Mouse (Mus musculus) hindbrain, embryonic 11.5 days (tissue): ENCODE results near the gene Mark3. TPM values are rescaled to one million over a fixed set of nuclear protein-coding genes. Genes with fewer than 3 reads are reported as not detected.

Experiments
- ATAC-seq: fragments of 200-750 bp; cut with Nextera tagmentation; 2 replicates; pipeline ENCODE4 v1.8.0; 2017; ENCODE audit warnings: mild to moderate bottlenecking, moderate TSS enrichment, moderate library complexity; ENCODE audit not compliant: low FRiP score
- DNase-seq: peaks from one replicate; pipeline ENCODE4 v3.0.0-alpha.2; 2015; ENCODE audit warnings: low spot score
- H3K27ac ChIP-seq: fragments of 300-500 bp; sonication (generic); 2 replicates; pipeline ENCODE4 v1.5.1; 2014; ENCODE audit warnings: mild to moderate bottlenecking, low read depth, low read length
- H3K27me3 ChIP-seq: fragments of 300-500 bp; sonication (generic); 2 replicates; pipeline ENCODE4 v1.6.1; 2014; ENCODE audit warnings: mild to moderate bottlenecking, low read length, moderate library complexity, mixed read lengths; ENCODE audit not compliant: control insufficient read depth, insufficient read depth
- H3K36me3 ChIP-seq: fragments of 300-500 bp; sonication (generic); 2 replicates; pipeline ENCODE4 v1.6.1; 2014; ENCODE audit warnings: mild to moderate bottlenecking, low read length, moderate library complexity, mixed read lengths; ENCODE audit not compliant: control insufficient read depth, insufficient read depth
- H3K4me1 ChIP-seq: fragments of 300-500 bp; sonication (generic); replicated peaks from 2 replicates; pipeline ENCODE4 v1.6.1; 2014; ENCODE audit warnings: low read length, mixed read lengths; ENCODE audit not compliant: control insufficient read depth, insufficient read depth
- H3K4me2 ChIP-seq: fragments of 300-500 bp; sonication (generic); replicated peaks from 2 replicates; pipeline ENCODE4 v1.6.1; 2014; ENCODE audit warnings: mild to moderate bottlenecking, low read depth, low read length
- H3K4me3 ChIP-seq: fragments of 300-500 bp; sonication (generic); 2 replicates; pipeline ENCODE4 v1.5.1; 2014; ENCODE audit warnings: low read depth, low read length
- H3K9ac ChIP-seq: fragments of 300-500 bp; sonication (generic); 2 replicates; pipeline ENCODE4 v1.6.1; 2014; ENCODE audit warnings: low read depth, low read length
- H3K9me3 ChIP-seq: fragments of 300-500 bp; sonication (generic); 2 replicates; pipeline ENCODE4 v1.6.1; 2016; ENCODE audit warnings: low read length; ENCODE audit not compliant: control insufficient read depth
- WGBS: fragments of 180-500 bp; shearing (Covaris S2); extraction: QIAGEN DNeasy Blood & Tissue Kit; methylation state at CpG from one replicate; pipeline ENCODE4 v1.1.7; 2014; 5-methylcytosine and 5-hydroxymethylcytosine counted together
- polyA plus RNA-seq: library from polyadenylated mRNA; unstranded; fragments of >200 nt; fragmentation: Nextera tagmentation; extraction: Ambion mirVana; gene quantifications from 2 replicates; pipeline ENCODE4 v1.2.1, GENCODE M21; 2014

Gene Mark3
- polyA plus RNA-seq, 1 experiment from 2014 or later, result 76.8 TPM

GRCm38 (mm10) chr12:111665041-111665880, 90.9 kb downstream of the Mark3 start:
- H3K4me3 ChIP-seq, result no peak overlapping the region
- no peak overlapping the region for H3K27ac ChIP-seq
- H3K9me3 ChIP-seq, result no peaks in the 10 kb centered on the region
- peaks cover under 1% of the 10 kb centered on the region; the same call in 1 of the 2 replicates for H3K4me1 ChIP-seq
- ATAC-seq, result no peak
- no peak overlapping the region for H3K4me2 ChIP-seq
- H3K27me3 ChIP-seq, result no peaks in the 10 kb centered on the region
- no peak overlapping the region for H3K9ac ChIP-seq
- 87% methylated on average over 13 of the region's 13 CpGs for WGBS
- no peaks in the 10 kb centered on the region for H3K36me3 ChIP-seq
- DNase-seq, result no peak

GRCm38 (mm10) chr12:111666380-111666779, 92.1 kb downstream of the Mark3 start:
- WGBS, result 78% methylated on average over 13 of the region's 13 CpGs
- DNase-seq (no peak), ATAC-seq (no peak)
- Histone ChIP-seq H3K9ac (no peak overlapping the region), H3K9me3 (no peaks in the 10 kb centered on the region), H3K4me3 (no peak overlapping the region), H3K4me1 (peaks cover 2% of the 10 kb centered on the region; the same call in 1 of the 2 replicates), H3K4me2 (no peak overlapping the region), H3K36me3 (no peaks in the 10 kb centered on the region), H3K27ac (no peak overlapping the region), H3K27me3 (no peaks in the 10 kb centered on the region)

GRCm38 (mm10) chr12:111667421-111667820, 93.1 kb downstream of the Mark3 start:
- WGBS, result 92% methylated on average over 5 of the region's 5 CpGs
- Histone ChIP-seq H3K27ac (no peak overlapping the region), H3K36me3 (no peaks in the 10 kb centered on the region), H3K27me3 (no peaks in the 10 kb centered on the region), H3K4me3 (no peak overlapping the region), H3K9me3 (no peaks in the 10 kb centered on the region), H3K4me2 (no peak overlapping the region), H3K9ac (no peak overlapping the region), H3K4me1 (peaks cover 4% of the 10 kb centered on the region; the same call in 1 of the 2 replicates)
- ATAC-seq, result no peak
- DNase-seq, result no peak

- H3K9me3 ChIP-seq, result no peaks in the 10 kb centered on the region
- H3K4me2 ChIP-seq, result peak overlapping the region; percentile 93
- peak overlapping the region; percentile 81 for H3K4me3 ChIP-seq
- ATAC-seq, result peak; percentile 60
- peak; percentile 97 for DNase-seq
- peak overlapping the region; percentile 58 for H3K27ac ChIP-seq
- under 1% methylated on average over 8 of the region's 8 CpGs for WGBS
- H3K27me3 ChIP-seq, result no peaks in the 10 kb centered on the region
- no peaks in the 10 kb centered on the region for H3K36me3 ChIP-seq
- no peak overlapping the region for H3K9ac ChIP-seq
- peaks cover 6% of the 10 kb centered on the region; the same call in 1 of the 2 replicates for H3K4me1 ChIP-seq
Measured at GRCm38 (mm10) chr12:111668457-111668912, 94.2 kb downstream of the Mark3 start.

- no peak for ATAC-seq
- no peaks in the 10 kb centered on the region for H3K9me3 ChIP-seq
Measured at GRCm38 (mm10) chr12:111669000-111669788, 94.9 kb downstream of the Mark3 start.

GRCm38 (mm10) chr12:111669961-111670360, 95.6 kb downstream of the Mark3 start:
- 43% methylated on average over 8 of the region's 8 CpGs for WGBS
- Histone ChIP-seq H3K4me1 (peaks cover 6% of the 10 kb centered on the region; the same call in 1 of the 2 replicates), H3K4me3 (peak overlapping the region; percentile 81), H3K9me3 (no peaks in the 10 kb centered on the region), H3K4me2 (peak overlapping the region; percentile 93), H3K9ac (peak overlapping the region; percentile 96), H3K27me3 (no peaks in the 10 kb centered on the region), H3K27ac (peak overlapping the region; percentile 47; the same call in 1 of the 2 replicates), H3K36me3 (no peaks in the 10 kb centered on the region)
- DNase-seq (no peak), ATAC-seq (no peak)

More at GRCm38 (mm10) chr12:111669000-111669788, 94.9 kb downstream of the Mark3 start:
- H3K4me2 ChIP-seq, result peak overlapping the region; percentile 93
- peak overlapping the region; percentile 81 for H3K4me3 ChIP-seq
- peaks cover 6% of the 10 kb centered on the region; the same call in 1 of the 2 replicates for H3K4me1 ChIP-seq
- peak overlapping the region; percentile 58 for H3K27ac ChIP-seq
- no peaks in the 10 kb centered on the region for H3K27me3 ChIP-seq
- peak; percentile 35 for DNase-seq
- peak overlapping the region; percentile 3; the same call in 1 of the 2 replicates for H3K9ac ChIP-seq
- 49% methylated on average over 23 of the region's 23 CpGs for WGBS
- H3K36me3 ChIP-seq, result no peaks in the 10 kb centered on the region

- H3K27me3 ChIP-seq, result no peaks in the 10 kb centered on the region
- no peaks in the 10 kb centered on the region for H3K9me3 ChIP-seq
- H3K27ac ChIP-seq, result peak overlapping the region; percentile 76
- H3K4me1 ChIP-seq, result peaks cover 6% of the 10 kb centered on the region; the same call in 1 of the 2 replicates
- DNase-seq (peak; percentile 58), ATAC-seq (no peak)
- peak overlapping the region; percentile 81 for H3K4me3 ChIP-seq
- H3K36me3 ChIP-seq, result no peaks in the 10 kb centered on the region
- H3K9ac ChIP-seq, result peak overlapping the region; percentile 96
- WGBS, result 5% methylated on average over 24 of the region's 29 CpGs
- H3K4me2 ChIP-seq, result peak overlapping the region; percentile 93
Measured at GRCm38 (mm10) chr12:111670371-111670971, 96.1 kb downstream of the Mark3 start.

GRCm38 (mm10) chr12:111670976-111671375, 96.7 kb downstream of the Mark3 start:
- ATAC-seq (no peak), DNase-seq (peak; percentile 55)
- WGBS, result under 1% methylated on average over 33 of the region's 35 CpGs
- peak overlapping the region; percentile 93 for H3K4me2 ChIP-seq
- H3K9me3 ChIP-seq, result no peaks in the 10 kb centered on the region
- peaks cover 6% of the 10 kb centered on the region; the same call in 1 of the 2 replicates for H3K4me1 ChIP-seq
- no peaks in the 10 kb centered on the region for H3K36me3 ChIP-seq
- H3K27ac ChIP-seq, result peak overlapping the region; percentile 76
- peak overlapping the region; percentile 81 for H3K4me3 ChIP-seq
- no peaks in the 10 kb centered on the region for H3K27me3 ChIP-seq
- peak overlapping the region; percentile 96 for H3K9ac ChIP-seq
